Mouse (Mus musculus) NIH3T3 (cell line): ENCODE measurements at regions not wholly inside any gene's neighbourhood (a gene's known extent, or its start where the extent isn't known, plus 50 kb on each side); places are given as distances from the start of the nearest gene placed in this dataset.

Experiments
- DNase-seq: peaks from one replicate; pipeline ENCODE4 v3.0.0-alpha.2; 2012; ENCODE audit warnings: low read depth

GRCm38 (mm10) chr6:52105031-52105593 lies 53.0 kb downstream of the Hoxa1 start:
- no peak for DNase-seq

GRCm38 (mm10) chr6:52104141-52104540 lies 54.0 kb downstream of the Hoxa1 start:
- no peak for DNase-seq

GRCm38 (mm10) chr6:52103661-52104060 lies 54.5 kb downstream of the Hoxa1 start:
- no peak for DNase-seq

GRCm38 (mm10) chr6:52102699-52103098 lies 55.4 kb downstream of the Hoxa1 start:
- peak; percentile 44 for DNase-seq

GRCm38 (mm10) chr6:52102179-52102578 lies 55.9 kb downstream of the Hoxa1 start:
- peak; percentile 94 for DNase-seq

- DNase-seq: no peak
Measured at GRCm38 (mm10) chr6:52101209-52101608, 56.9 kb downstream of the Hoxa1 start.

GRCm38 (mm10) chr6:52098851-52099250 lies 59.3 kb downstream of the Hoxa1 start:
- DNase-seq: no peak

- DNase-seq: no peak
Measured at GRCm38 (mm10) chr6:52095575-52095974, 62.5 kb downstream of the Hoxa1 start.

GRCm38 (mm10) chr6:52091445-52091844 lies 66.7 kb downstream of the Hoxa1 start:
- DNase-seq: peak; percentile 87

GRCm38 (mm10) chr6:52085932-52086643 lies 72.0 kb downstream of the Hoxa1 start:
- no peak for DNase-seq

- no peak for DNase-seq
Measured at GRCm38 (mm10) chr6:52084622-52085021, 72.3 kb upstream of the Skap2 start.

GRCm38 (mm10) chr6:52079501-52079900 lies 67.2 kb upstream of the Skap2 start:
- no peak for DNase-seq

GRCm38 (mm10) chr6:52078530-52079340 lies 66.4 kb upstream of the Skap2 start:
- no peak for DNase-seq

- DNase-seq: peak; percentile 75
Measured at GRCm38 (mm10) chr6:52076179-52076932, 64.0 kb upstream of the Skap2 start.

- DNase-seq: no peak
Measured at GRCm38 (mm10) chr6:52074904-52075303, 62.6 kb upstream of the Skap2 start.

GRCm38 (mm10) chr6:52067151-52067550 lies 54.8 kb upstream of the Skap2 start:
- peak; percentile 53 for DNase-seq

GRCm38 (mm10) chr6:52065652-52066051 lies 53.3 kb upstream of the Skap2 start:
- no peak for DNase-seq

GRCm38 (mm10) chr6:52064176-52065015 lies 52.0 kb upstream of the Skap2 start:
- DNase-seq: peak; percentile 73
